Mouse (Mus musculus): Measurements from ENCODE around the gene Fastk.

Gene Fastk

DNA sequence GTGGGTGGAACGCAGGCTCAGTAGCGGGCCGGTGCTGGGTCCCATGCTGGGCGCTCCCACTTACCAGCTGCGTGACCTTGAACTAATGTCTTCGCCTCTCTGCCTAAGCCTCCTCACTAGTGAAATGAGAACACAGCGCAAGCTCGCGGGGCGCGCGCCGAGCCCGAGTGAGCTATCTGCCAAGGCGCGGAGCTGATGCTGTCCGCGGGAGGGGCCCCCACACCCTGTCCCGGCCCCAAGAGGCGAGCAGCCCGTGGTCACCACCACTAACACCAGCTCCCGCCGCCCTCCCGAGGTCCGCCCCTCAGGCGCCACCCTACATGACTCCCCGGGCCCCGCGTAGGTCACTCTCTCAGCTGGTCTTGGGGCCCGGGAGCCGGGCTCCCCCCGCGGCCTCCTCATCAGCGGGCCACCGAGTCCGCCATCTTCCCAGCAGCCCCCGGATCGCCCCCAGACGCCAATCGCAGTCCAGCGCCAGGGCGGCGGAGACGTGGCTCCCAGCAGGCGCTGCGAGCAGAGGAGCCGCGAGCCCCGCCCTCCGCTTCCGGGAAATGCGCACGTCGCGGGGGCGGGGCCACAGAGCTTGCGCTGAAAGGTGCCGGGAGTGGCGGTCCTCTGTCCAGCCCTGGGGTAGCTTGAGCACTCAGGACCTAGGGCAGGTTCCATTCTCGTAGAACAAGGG lies at the start of gene Fastk:
TSS of gene Fastk (minus strand) at position 542 of the 682 bp plus-strand sequence.
- peak; percentile 97 for DNase-seq (ENCODE audit: low spot score)

GRCm38 (mm10) chr5:24492546-24493285 lies 47.6 kb upstream of the Fastk start:
- no peak for DNase-seq (ENCODE audit: low spot score)

GRCm38 (mm10) chr5:24490413-24490920 lies 45.4 kb upstream of the Fastk start:
- no peak for DNase-seq (ENCODE audit: low spot score)

- DNase-seq (ENCODE audit: low spot score) = no peak
These were observed 41.7 kb upstream of the Fastk start for GRCm38 (mm10) chr5:24486738-24487137.

DNA sequence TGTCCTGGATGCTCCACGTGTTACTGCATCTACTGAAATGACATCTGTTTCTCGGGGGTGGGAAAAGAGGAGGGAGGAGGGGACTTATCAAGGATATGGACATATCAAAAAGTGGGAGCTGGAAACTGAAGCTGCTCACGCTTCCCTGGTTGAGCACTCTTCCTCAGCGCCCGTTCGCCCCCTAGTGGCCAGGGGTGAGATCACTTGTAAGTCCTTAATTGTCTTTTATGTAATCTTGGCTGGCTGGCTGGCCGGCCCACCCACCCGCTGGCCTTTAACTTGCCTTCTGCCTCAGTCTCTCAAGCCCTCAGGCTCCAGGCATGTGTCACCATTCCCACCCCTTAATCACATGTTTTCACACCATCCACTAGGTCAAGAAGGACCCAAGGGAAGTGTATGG lies 41.0 kb upstream of the Fastk start:
- peak; percentile 93 for DNase-seq (ENCODE audit: low spot score)

DNA sequence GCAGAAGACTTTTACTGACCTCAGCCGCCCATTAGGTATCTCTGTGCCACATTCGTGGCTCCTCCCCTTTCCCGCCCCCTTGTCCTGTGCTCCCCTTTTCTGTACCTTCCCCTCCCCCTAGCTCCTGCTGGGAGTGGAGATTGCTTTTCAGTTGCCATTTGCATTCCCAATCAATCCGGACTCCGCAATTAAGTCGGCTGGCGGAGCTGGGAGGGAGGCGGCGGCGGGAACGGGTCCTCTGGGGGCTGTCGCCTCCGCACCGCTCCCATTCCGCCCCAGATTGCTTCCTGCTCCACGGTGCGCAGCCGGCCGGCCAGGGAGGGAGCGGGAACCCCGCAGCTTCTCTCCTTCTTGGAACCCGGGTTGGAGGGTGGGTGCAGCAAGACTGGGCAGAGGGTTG lies 39.9 kb upstream of the Fastk start:
- DNase-seq (ENCODE audit: low spot score) = peak; percentile 43

- peak; percentile 90 for DNase-seq (ENCODE audit: low spot score)
These were observed 38.2 kb upstream of the Fastk start for GRCm38 (mm10) chr5:24483326-24483725.

- DNase-seq (ENCODE audit: low spot score) = peak; percentile 31
These were observed 37.4 kb upstream of the Fastk start for GRCm38 (mm10) chr5:24482247-24483079.

GRCm38 (mm10) chr5:24481647-24482046 lies 36.6 kb upstream of the Fastk start:
- DNase-seq (ENCODE audit: low spot score) = peak; percentile 89

DNA sequence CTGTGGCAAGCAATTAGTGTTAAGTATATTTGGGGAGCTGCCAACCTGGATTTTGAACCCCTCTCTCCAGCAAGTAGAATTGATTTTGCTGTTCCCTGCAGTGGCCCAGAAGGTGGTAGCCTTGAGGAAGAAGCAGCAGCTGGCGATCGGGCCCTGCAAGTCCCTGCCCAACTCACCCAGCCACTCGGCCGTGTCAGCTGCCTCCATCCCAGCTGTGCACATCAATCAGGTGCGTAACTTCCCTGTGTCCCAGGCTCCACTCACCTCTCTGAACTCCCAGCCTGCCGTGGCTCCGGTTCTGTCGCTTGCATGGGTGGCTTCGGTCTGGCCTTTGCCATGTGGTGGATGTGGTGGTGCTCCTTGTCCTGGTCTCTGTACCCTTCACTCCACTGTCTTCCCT lies 32.8 kb upstream of the Fastk start:
- DNase-seq (ENCODE audit: low spot score) = no peak

- DNase-seq (ENCODE audit: low spot score) = no peak
These were observed 30.6 kb upstream of the Fastk start for GRCm38 (mm10) chr5:24475476-24476241.

- no peak for DNase-seq (ENCODE audit: low spot score)
These were observed 29.7 kb upstream of the Fastk start for GRCm38 (mm10) chr5:24474723-24475261.

GRCm38 (mm10) chr5:24474025-24474722 lies 29.1 kb upstream of the Fastk start:
- DNase-seq (ENCODE audit: low spot score) = no peak

- DNase-seq (ENCODE audit: low spot score) = no peak
These were observed 28.0 kb upstream of the Fastk start for GRCm38 (mm10) chr5:24472884-24473619.

DNA sequence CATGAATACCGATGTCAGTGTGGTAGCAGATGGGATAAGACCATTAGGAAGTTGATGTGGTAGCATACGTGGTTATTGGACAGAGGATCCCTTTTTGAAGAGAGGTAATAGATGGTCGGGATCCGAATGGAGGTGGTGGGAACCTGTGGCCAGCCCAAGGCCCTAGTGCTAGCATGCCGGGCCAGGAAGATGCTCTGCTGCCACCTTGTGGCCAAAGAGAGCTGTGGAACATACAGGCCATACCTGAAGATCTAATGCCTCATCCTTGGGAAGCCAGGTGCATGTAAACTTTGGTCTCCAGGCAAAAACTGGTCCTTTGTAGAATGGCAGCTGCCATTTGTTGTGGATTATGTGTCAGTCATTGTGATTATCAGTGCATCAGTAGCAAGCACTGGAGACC lies 25.5 kb upstream of the Fastk start:
- DNase-seq (ENCODE audit: low spot score) = peak; percentile 90

GRCm38 (mm10) chr5:24466762-24467161 lies 21.7 kb upstream of the Fastk start:
- DNase-seq (ENCODE audit: low spot score) = no peak

DNA sequence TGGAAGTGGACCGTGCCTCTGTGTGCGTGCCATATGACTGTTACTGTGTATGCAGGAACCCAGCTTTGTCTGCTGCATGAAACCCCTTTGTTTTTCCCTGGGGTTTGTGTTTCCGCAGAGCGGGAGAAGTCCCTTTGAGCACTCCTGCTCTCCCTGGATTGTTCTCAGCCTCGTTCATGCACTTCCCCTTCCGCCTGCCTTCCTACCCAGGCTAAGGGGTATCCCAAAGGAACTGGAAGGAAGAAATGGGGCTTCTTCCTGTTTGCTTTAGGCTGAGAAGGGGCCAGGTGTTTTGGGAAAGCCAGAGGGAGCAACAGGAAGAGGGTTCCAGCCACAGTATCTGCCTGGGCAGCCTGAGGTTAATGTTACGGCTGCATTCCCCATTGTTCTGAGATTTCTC lies 10.5 kb upstream of the Fastk start:
- no peak for DNase-seq (ENCODE audit: low spot score)

- DNase-seq (ENCODE audit: low spot score) = no peak
These were observed 10.0 kb upstream of the Fastk start for GRCm38 (mm10) chr5:24455076-24455475.

DNA sequence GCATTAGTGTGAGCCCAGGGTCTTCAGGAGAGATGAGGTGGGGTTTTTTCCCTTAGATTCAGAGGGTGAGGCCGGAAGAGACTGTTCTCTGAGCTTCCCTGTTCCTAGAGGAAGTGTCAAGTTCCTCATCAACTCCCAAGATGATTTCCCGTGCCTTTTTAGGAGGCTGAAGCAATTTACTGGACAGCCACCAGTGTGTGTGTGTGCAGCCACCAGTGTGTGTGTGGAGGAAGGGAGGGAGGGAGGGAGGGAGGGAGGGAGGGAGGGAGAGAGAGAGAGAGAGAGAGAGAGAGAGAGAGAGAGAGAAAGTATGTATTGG lies 8.9 kb upstream of the Fastk start:
- no peak for DNase-seq (ENCODE audit: low spot score)

DNA sequence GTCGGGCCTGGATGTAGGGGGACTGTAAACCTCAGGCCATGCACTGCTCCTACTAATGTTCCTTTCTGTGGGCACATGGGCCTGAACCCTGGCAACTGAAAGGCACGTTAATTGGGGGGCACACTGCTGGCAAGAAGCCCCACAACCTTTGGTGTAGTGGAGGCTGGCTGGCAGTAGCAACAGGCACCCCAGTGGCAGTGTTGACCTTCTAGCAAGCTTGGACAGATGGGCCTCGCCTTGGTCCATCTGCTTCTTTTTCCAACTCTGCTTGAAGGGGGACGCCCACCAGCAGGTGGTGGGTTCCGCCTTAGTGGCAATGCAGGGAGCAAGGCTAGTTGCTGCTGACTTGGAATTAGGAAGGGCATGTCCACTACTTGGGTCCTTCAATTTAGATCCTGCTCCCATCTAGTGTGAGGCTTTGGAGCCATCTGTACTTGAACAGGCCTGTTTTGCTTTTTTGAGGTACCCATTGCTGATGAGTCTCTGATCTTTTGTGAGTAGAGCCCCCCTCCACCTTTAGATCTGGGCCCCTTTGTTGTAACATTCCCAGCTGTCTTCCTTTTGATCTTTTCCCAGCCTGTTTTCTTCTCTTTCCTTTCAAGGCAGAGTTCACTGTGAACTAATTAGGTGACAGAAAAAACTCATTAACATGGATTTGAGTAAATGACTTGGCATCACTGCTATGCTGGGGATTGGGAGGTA lies 8.3 kb upstream of the Fastk start:
- DNase-seq (ENCODE audit: low spot score) = peak; percentile 58
